Mouse (Mus musculus) stomach, adult 2 months (tissue): Measurements from ENCODE around the gene Olfr1385. TPM values are rescaled to one million over a fixed set of nuclear protein-coding genes. Genes with fewer than 3 reads are reported as not detected.

Source experiments
- polyA plus RNA-seq: library from polyadenylated mRNA; depleted of rRNA; stranded (reverse); fragments of >200 nt; gene quantifications from 2 replicates; pipeline ENCODE4 v1.2.3, GENCODE M21; 2012; rRNA removed

Olfr1385 gene
- polyA plus RNA-seq, result not detected in 2 replicates

DNA sequence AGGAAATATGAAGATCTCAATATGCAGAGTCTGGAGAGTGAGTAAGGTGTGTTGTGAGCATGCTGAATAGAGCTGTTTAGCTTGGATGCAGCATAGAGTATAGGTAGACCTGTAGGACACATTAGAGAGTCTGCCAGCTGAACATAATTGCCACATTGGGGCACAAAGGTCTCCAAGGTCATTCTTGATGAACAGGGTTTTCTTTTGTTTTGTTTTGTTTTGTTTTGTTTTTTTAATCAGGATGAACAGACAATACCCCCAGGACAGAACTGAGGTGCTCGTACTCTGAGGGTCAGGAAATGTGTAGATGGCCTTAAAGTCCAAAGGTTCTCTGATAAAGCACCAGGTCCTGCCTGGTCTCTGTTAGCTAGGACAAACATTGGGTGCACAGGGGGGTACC, at the start of gene Olfr1385:
TSS of gene Olfr1385 (plus strand) at position 301 of the 400 bp plus-strand sequence.

DNA sequence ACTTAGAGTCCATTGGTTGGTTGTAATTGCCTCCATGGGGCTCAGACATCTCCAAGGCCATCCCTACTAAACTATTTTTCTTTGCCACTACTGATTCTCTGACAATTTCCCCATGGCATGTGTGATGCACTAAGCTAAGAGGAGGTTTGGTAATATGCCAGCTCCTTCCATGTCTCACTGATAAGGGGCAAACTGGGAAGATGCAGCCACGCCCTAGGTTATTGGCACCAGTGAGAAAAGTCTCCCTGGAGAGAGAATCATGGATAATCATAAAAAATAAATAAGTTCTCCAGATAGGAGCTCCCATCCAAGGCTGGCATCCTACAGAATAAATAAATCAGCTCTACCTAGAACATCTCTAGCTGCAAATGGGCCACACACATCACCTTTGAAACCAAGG, 33.8 kb upstream of the Olfr1385 start, which contains the start of gene Olfr1387:
TSS of gene Olfr1387 (plus strand) at position 301 of the 400 bp plus-strand sequence.

DNA sequence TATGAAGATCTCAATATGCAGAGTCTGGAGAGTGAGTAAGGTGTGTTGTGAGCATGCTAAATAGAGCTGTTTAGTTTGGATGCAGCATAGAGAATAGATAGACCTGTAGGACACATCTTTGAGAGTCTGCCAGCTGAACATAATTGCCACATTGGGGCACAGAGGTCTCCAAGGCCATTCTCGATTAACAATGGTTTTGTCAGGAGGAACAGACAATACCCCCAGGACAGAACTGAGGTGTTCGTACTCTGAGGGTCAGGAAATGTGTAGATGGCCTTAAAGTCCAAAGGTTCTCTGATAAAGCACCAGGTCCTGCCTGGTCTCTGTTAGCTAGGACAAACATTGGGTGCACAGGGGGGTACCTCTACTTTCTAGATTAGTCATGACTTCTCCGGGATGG, 24.1 kb upstream of the Olfr1385 start, which contains the start of gene Olfr1386:
TSS of gene Olfr1386 (plus strand) at position 301 of the 400 bp plus-strand sequence.

DNA sequence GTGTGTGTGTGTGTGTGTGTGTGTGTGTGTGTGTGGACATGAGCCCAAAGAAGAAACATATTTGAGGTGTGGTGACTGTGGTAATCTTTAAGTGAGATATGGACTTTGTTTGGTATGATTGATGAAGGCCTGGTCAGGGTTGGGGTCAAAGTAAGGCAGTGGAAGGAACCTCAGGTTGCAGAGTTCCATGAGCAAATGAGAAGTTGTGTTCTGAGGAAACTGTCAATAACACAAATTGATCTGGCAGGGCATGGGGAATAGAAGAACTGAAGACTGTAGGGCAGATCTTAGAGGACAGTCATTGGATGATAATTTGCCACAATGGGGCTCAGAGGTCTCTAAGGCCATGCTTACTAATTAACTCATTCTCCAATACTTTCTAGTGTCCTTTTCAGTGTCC, 30.5 kb downstream of the Olfr1385 start, which contains the start of gene Olfr1383:
TSS of gene Olfr1383 (plus strand) at position 301 of the 400 bp plus-strand sequence.

GRCm38 (mm10) chr11:49527947-49528346, 39.1 kb downstream of the Olfr1385 start, which contains the start of gene Olfr1382:
TSS of gene Olfr1382 (plus strand) at chr11:49528247.

DNA sequence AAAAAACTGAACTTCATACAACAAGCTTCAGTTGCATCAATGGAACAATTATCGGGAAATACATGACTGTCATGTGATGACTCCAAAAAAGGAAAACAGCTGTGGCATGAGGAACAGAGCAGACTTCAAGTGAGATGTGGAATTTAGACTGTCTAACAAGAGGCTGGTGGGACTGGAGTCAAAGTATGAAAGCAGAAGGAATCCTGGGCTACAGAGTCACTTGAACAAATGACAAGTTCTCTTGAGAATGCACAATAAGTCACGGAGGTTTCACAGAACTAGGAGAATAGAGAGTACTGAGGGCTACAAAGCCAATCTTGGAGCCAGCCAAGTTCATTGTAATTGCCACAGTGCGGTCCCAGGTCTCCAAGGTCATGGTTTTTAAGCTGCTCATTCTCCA, 54.3 kb downstream of the Olfr1385 start, which contains the start of gene Olfr1381:
TSS of gene Olfr1381 (plus strand) at position 301 of the 400 bp plus-strand sequence.

Other genes with a start within 250 kb of the Olfr1385 start
- 48.7 and 50.1 TPM in 2 replicates for gene Mgat1, start 244.9 kb upstream of the Olfr1385 start, polyA plus RNA-seq
- gene Olfr1393, start 210.8 kb upstream of the Olfr1385 start, polyA plus RNA-seq, result not detected in 2 replicates
- not detected in 2 replicates for gene Olfr1392, start 203.8 kb upstream of the Olfr1385 start, polyA plus RNA-seq
- not detected in 2 replicates for gene Olfr10, start 184.3 kb upstream of the Olfr1385 start, polyA plus RNA-seq
- not detected in 2 replicates for gene Olfr1391, start 166.3 kb upstream of the Olfr1385 start, polyA plus RNA-seq
- not detected in 2 replicates for gene Olfr1390, start 153.9 kb upstream of the Olfr1385 start, polyA plus RNA-seq
- gene Olfr1389, start 66.0 kb upstream of the Olfr1385 start, polyA plus RNA-seq, result not detected in 2 replicates
- gene Olfr1388, start 52.4 kb upstream of the Olfr1385 start, polyA plus RNA-seq, result not detected in 2 replicates
- gene Olfr1387, start 33.7 kb upstream of the Olfr1385 start, polyA plus RNA-seq, result not detected in 2 replicates
- gene Olfr1386, start 24.0 kb upstream of the Olfr1385 start, polyA plus RNA-seq, result not detected in 2 replicates
- not detected in 2 replicates for gene Olfr1384, start 17.7 kb downstream of the Olfr1385 start, polyA plus RNA-seq
- not detected in 2 replicates for gene Olfr1383, start 30.6 kb downstream of the Olfr1385 start, polyA plus RNA-seq
- gene Olfr1382, start 39.2 kb downstream of the Olfr1385 start, polyA plus RNA-seq, result not detected in 2 replicates
- not detected in 2 replicates for gene Olfr1381, start 54.4 kb downstream of the Olfr1385 start, polyA plus RNA-seq
- not detected in 2 replicates for gene Olfr1380, start 67.8 kb downstream of the Olfr1385 start, polyA plus RNA-seq
- gene Flt4, start 120.2 kb downstream of the Olfr1385 start, polyA plus RNA-seq, result 1.8 and 2.8 TPM in 2 replicates
- gene Scgb3a1, start 174.5 kb downstream of the Olfr1385 start, polyA plus RNA-seq, result 1.5 and 2.4 TPM in 2 replicates
- gene Cnot6, start 223.7 kb downstream of the Olfr1385 start, polyA plus RNA-seq, result 1.2 and 2.1 TPM in 2 replicates